Mouse (Mus musculus) yolk sac, embryonic 10.5 days (tissue): Measurements from ENCODE around the gene Triobp.

Source experiments
- DNase-seq: peaks from one replicate; pipeline ENCODE4 v3.0.0-alpha.2; 2017; ENCODE audit warnings: low spot score

The Triobp gene

DNA sequence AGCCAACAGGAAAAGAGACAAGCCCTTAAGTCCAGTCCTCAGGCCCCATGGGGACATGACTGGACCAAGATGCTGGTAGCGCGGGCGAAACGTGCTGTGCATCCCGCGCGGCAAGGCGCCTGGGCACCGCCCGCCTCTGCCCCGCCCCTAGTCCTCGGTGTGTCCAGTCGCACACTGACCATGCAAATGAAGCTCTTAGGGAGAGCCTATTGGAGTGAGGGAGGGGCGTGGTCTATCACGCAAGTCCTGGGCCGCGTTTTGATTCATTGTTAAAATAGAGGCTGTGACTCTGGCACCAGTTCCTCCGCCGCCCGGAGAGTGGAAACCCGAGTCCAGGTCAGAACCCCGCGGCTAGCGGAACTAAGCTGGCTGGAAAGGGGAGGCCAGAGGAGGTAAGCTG, at the start of gene Triobp:
Gene Triobp (plus strand): TSS at position 68 of the 400 bp plus-strand sequence.
- DNase-seq, result peak; percentile 87

GRCm38 (mm10) chr15:78898507-78899001, 49.0 kb upstream of the Triobp start:
- no peak for DNase-seq

DNA sequence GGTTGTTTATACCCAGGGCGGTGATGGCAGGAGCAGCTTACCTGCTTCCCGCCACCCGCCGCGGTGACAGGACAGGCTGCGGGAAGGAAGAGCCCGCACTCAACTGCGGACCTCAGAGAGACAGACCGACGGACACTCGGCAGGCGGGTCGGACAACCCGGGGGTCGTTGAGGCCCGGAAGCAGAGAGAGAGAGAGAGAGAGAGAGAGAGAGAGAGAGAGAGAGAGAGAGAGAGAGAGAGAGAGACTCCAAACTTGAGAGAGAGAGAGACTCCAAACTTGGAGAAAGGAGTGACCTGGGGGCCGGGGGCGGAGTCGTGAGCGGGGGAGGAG, 48.1 kb upstream of the Triobp start, which contains the start of gene Gm49510:
Gene Gm49510 (plus strand): TSS at position 259 of the 331 bp plus-strand sequence.
- peak; percentile 85 for DNase-seq

DNA sequence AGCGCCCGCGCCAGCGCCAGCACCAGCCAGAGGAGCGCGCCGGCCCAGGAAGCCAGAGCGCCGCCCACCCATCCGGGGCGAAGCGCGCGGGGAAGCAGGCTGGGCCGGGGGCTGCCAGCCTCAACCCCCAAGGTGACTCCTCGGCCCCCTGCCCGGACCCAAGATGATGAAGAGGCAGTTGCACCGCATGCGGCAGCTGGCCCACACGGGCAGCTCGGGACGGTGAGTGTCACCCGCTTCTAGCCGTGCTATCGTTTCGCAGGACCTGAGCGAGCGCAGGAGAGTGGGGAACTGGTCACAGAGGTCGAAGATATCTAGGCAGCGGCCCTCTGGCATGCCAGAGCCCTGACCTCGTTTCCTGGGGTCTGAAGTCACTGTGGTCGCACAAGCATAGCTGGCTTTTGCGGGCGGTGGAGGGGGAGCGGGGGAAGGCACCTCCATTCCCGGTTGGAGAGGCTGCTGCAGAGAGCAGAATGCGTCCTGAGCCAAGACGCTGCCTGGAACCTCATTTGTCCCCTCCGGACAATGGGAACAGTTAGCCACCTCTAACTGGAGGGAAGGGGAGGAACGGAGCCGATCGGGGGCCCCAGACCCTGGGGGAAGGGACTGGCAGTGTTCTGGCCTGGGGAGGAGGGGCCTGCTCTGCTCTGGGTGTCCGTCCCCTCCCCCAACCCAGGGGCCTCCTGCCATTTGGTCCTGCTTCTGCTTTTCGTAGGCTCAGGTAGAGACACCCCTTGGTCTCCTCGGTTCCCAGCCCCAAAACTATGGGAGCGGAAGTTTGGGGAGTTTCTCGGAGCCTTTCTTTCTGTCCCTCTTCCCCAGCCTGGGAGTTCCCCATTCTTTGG, 47.6 kb upstream of the Triobp start, which contains the start of gene Sh3bp1:
Gene Sh3bp1 (plus strand): TSS at position 29 of the 845 bp plus-strand sequence.
- DNase-seq, result no peak

GRCm38 (mm10) chr15:78900585-78901421, 46.7 kb upstream of the Triobp start:
- DNase-seq, result no peak

GRCm38 (mm10) chr15:78901422-78901789, 46.1 kb upstream of the Triobp start:
- DNase-seq, result no peak

- DNase-seq, result no peak
These were observed 44.3 kb upstream of the Triobp start for GRCm38 (mm10) chr15:78903243-78903642.

- no peak for DNase-seq
These were observed 39.1 kb upstream of the Triobp start for GRCm38 (mm10) chr15:78908399-78908798.

- no peak for DNase-seq
These were observed 38.5 kb upstream of the Triobp start for GRCm38 (mm10) chr15:78908982-78909381.

- DNase-seq, result peak; percentile 41
These were observed 35.5 kb upstream of the Triobp start for GRCm38 (mm10) chr15:78912040-78912439.

DNA sequence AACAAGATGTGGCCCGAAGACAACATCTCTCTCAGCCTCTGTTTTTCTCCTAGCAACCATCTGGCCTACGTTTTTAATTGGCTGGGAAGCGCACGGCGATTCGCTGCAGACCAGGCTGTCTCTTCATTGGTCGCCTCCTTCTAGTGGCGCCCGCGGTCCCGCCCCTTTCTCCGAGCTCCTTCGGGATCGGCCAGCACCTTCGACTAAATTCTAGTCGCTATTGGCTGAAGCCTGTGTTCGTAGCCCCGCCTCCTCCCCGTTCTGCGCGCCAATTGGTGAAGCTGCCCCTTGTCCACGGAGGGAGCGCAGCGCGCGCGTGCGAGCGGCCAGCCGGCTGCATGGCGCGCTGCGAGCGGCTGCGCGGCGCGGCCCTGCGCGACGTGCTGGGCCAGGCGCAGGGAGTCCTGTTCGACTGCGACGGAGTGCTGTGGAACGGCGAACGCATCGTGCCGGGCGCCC, 33.9 kb upstream of the Triobp start, which contains the start of gene Pdxp:
Gene Pdxp (plus strand): TSS at position 288 of the 459 bp plus-strand sequence.
- peak; percentile 96 for DNase-seq

GRCm38 (mm10) chr15:78914091-78914822, 33.3 kb upstream of the Triobp start:
- peak; percentile 36 for DNase-seq

DNA sequence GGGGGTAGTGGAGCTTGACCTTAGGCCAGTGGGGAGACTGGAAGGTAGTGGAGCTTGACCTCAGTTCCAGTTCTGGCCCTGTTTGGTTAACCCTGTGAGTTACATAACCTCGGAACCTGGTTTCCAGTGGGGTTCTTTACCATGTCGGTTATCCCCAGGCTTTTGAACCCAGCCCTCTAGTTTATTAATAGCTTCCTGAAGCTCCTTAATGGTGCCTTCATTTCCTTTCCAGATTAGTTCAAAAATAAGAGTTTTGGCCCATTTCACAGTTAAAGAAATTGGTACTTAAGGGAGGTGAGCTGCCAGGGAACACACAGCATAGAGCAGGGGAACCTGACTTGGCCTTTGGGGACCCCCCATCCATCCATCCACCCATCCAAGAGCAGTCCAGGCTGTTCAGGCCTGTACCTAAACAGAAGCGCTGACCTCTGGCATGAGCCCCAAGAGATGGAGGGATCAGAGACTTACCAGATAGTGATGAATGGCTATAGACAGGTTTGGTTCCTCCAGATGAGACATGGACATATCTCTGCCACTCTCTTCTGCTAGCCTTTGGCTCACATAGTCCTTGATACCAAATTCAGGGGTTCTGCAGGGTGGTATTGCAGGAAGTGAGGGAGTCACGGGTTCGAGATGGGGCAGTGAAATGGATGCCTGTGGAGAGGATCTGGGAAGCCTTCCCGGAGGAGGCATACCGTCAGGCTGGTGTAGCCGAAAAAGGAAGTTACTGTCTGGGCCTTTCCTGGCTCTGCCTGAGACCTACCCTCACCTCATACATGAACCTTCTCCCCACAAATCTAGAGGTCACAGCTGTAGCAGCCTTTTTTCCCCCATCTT, 32.5 kb upstream of the Triobp start:
- no peak for DNase-seq

DNA sequence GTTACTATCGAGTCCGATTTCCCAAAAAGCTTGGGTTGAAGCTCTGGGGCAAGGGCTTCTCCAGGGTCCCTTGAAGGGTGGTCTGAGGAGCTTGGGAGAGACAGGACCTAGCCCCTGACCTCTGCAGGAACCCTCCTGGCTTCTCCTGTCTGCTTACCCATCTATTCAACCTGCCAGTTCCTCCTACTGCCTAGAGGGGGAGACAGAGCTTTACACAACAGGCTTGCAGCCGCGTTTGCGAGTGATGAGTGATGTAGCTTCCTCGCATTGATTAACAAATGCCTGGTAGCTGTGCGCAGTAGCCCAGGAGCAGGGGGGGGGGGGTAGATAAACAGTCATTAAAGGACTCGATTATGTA, 31.9 kb upstream of the Triobp start:
- peak; percentile 61 for DNase-seq

GRCm38 (mm10) chr15:78916052-78916826, 31.3 kb upstream of the Triobp start:
- no peak for DNase-seq

- no peak for DNase-seq
These were observed 29.4 kb upstream of the Triobp start for GRCm38 (mm10) chr15:78918126-78918525.

DNA sequence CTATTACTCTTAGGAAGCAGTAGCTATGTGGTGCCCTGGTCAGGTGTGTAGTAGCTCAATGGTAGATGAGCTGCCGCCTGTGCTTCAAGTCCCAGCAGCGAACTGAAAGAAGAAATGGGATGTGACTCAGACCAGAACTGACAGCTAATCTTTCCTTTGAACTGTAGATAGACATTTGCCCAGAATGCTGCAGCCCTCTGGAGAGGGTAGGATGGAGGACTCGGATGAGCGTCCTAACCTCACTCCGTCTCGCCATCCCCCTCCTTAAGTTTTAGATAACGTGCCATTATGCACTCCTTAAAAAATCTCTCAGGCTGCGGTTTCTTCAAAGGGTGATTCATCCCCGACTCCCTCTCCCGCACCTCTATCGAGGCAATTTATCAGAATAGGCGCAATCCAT, 27.6 kb upstream of the Triobp start:
- DNase-seq, result no peak

DNA sequence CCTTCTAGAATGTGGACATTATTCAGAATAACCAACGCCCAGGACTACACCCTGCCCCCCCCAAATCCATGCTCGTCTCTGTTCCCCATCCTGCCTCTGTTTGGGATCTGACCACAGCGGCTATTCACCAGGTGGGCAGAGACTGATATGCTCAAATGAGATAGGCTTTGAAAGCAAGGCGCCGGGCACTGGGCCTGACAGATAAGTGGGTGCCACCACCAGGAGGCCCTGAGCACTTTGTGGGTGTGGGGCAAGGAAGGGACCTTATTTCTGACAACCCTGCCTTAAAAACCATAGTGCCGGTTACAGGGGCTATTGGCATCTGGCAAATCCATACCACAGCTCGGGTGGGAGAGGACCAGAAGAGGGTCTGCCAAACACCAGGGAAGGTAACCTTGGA, 24.8 kb upstream of the Triobp start:
- DNase-seq, result no peak

DNA sequence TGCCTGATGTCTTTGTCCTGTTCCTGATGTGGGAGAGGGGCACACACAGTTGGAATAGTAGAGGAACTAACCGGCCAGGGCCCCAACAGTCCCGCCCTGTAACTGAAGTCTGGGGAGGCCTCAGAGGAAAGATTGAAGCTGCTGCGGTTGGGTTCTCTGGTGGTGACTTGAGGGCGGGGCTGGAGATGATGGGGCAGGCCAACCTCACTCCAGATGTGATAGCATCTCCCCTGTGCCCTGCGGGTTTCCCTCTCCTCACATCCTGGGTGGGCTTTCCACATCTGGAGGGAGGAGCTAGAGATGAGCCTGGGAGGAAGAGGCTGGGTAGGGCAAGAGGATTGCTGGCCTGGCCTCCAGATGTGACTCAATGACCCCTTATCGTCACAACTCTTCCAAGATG, 23.9 kb upstream of the Triobp start:
- DNase-seq, result no peak

GRCm38 (mm10) chr15:78925129-78925528, 22.4 kb upstream of the Triobp start:
- no peak for DNase-seq
